Mouse (Mus musculus) ES-E14 (cell line): ENCODE measurements around the gene Ankrd1. TPM values are rescaled to one million over a fixed set of nuclear protein-coding genes. Genes with fewer than 3 reads are reported as not detected.

ENCODE experiments used
- DNase-seq: peaks from one replicate; pipeline ENCODE4 v3.0.0-alpha.2; 2013; ENCODE audit warnings: low read depth, low spot score
- H3K27ac ChIP-seq: 2 replicates; pipeline ENCODE4 v1.5.1; 2012; ENCODE audit warnings: low read depth, mild to moderate bottlenecking, low read length, moderate library complexity, mixed read lengths; ENCODE audit not compliant: poor library complexity, insufficient read depth, severe bottlenecking
- H3K36me3 ChIP-seq: 2 replicates; pipeline ENCODE4 v1.6.1; 2012; ENCODE audit warnings: mild to moderate bottlenecking, low read length, moderate library complexity, mixed read lengths; ENCODE audit not compliant: control insufficient read depth, poor library complexity, insufficient read depth, severe bottlenecking
- H3K4me1 ChIP-seq, 2 experiments: fragments of 150-350 bp in 1 of 2; sonication (generic) in 1 of 2; 2 replicates each; pipeline ENCODE4 v1.6.1; 2012; ENCODE audit warnings: low read length in 2 of 2, mild to moderate bottlenecking in 1 of 2, mixed read lengths in 1 of 2; ENCODE audit not compliant: control insufficient read depth in 2 of 2, insufficient read depth in 2 of 2, poor library complexity in 1 of 2
- H3K4me3 ChIP-seq, 2 experiments: fragments of 150-350 bp in 1 of 2; sonication (generic) in 1 of 2; 2 replicates each; pipeline ENCODE4 v1.5.1; 2012; ENCODE audit warnings: low read length in 2 of 2, low read depth in 1 of 2, mild to moderate bottlenecking in 1 of 2, mixed read lengths in 1 of 2; ENCODE audit not compliant: insufficient read depth in 1 of 2, poor library complexity in 1 of 2, severe bottlenecking in 1 of 2
- H3K9ac ChIP-seq: 2 replicates; pipeline ENCODE4 v1.6.1; 2012; ENCODE audit warnings: low read depth, mild to moderate bottlenecking, low read length, mixed read lengths; ENCODE audit not compliant: poor library complexity, insufficient read depth, severe bottlenecking
- H3K9me3 ChIP-seq: fragments of 150-350 bp; sonication (generic); 2 replicates; pipeline ENCODE4 v1.6.1; 2012; ENCODE audit warnings: low read depth, mild to moderate bottlenecking, low read length; ENCODE audit not compliant: control insufficient read depth, insufficient read depth
- CHD2 ChIP-seq: IDR thresholded peaks from 2 replicates; pipeline ENCODE4 v1.6.1; 2014; ENCODE audit warnings: mild to moderate bottlenecking, low read depth, low read length, inconsistent platforms
- HCFC1 ChIP-seq: IDR thresholded peaks from 2 replicates; pipeline ENCODE4 v1.6.1; 2012; ENCODE audit warnings: low read length, inconsistent platforms, borderline replicate concordance; ENCODE audit not compliant: insufficient read depth
- MAFK ChIP-seq: IDR thresholded peaks from 2 replicates; pipeline ENCODE4 v1.6.1; 2014; ENCODE audit warnings: mild to moderate bottlenecking, low read depth, low read length, inconsistent platforms; ENCODE audit not compliant: insufficient read depth
- ZC3H11A ChIP-seq: IDR thresholded peaks from 2 replicates; pipeline ENCODE4 v1.6.1; 2012; ENCODE audit warnings: low read depth, mild to moderate bottlenecking, inconsistent platforms, low read length, borderline replicate concordance
- ZNF384 ChIP-seq: IDR thresholded peaks from 2 replicates; pipeline ENCODE4 v1.6.1; 2012; ENCODE audit warnings: low read depth, low read length, inconsistent platforms
- in situ Hi-C, 2 experiments: fragments of 600-800 bp; cut with MboI; formaldehyde crosslinking; loops; one replicate each; pipeline ENCODE4 v1.15.1; 2025; ENCODE audit warnings: low sequenced_read_pairs in 2 of 2, inconsistent platforms in 1 of 2; ENCODE audit not compliant: unreplicated experiment in 2 of 2
- total RNA-seq: library from RNA; depleted of rRNA; stranded (reverse); fragments of 300-350 nt; gene quantifications from 2 replicates; pipeline ENCODE4 v1.2.3, GENCODE M21; 2012; rRNA removed

The Ankrd1 gene
- total RNA-seq, 1 experiment: 5.9 TPM

- Histone ChIP-seq H3K9me3 (no peaks in the 10 kb centered on the region), H3K4me1 (no peaks in the 10 kb centered on the region), H3K27ac (no peak overlapping the region), H3K4me3 (no peak overlapping the region), H3K36me3 (peaks cover 25% of the 10 kb centered on the region), H3K9ac (no peak overlapping the region)
- DNase-seq: no peak
- TF ChIP-seq HCFC1: no peak
- no peak for TF ChIP-seq MAFK
- no peak for TF ChIP-seq ZNF384
- peak; percentile 36; the same call in 1 of the 2 replicates for TF ChIP-seq ZC3H11A
- in situ Hi-C loops: loop anchor here in 1 of 2 experiments (25.0 kb wide), 1 partner anchor 1103 kb away; no protein-coding TSS in a partner anchor
Measured at GRCm38 (mm10) chr19:36090781-36091180, 29.1 kb downstream of the Ankrd1 start.

GRCm38 (mm10) chr19:36083262-36084225 lies 36.4 kb downstream of the Ankrd1 start, which contains the start of gene Rpp30:
Gene Rpp30, plus strand, starts transcription at chr19:36083716.
- peak within 1 kb of the TSS; percentile 95 for H3K9ac ChIP-seq
- peak within 1 kb of the TSS; percentile 92 to 95 for H3K4me3 ChIP-seq
- TF ChIP-seq HCFC1 (peak; percentile 97), ZC3H11A (no peak), CHD2 (no peak), MAFK (no peak), ZNF384 (no peak)
- peak; percentile 70 for DNase-seq
- H3K9me3 ChIP-seq: no peaks in the 10 kb centered on the region
- in situ Hi-C loops: loop anchor here in 1 of 2 experiments (25.0 kb wide), 1 partner anchor 1096 kb away; no protein-coding TSS in a partner anchor
- no peak within 1 kb of the TSS for H3K27ac ChIP-seq
- H3K36me3 ChIP-seq: peaks cover 5% of the 10 kb centered on the region
- no peaks in the 10 kb centered on the region for H3K4me1 ChIP-seq

- TF ChIP-seq CHD2 (no peak), ZC3H11A (peak; percentile 62; the same call in 1 of the 2 replicates)
- Histone ChIP-seq H3K9me3 (no peaks in the 10 kb centered on the region), H3K9ac (no peak overlapping the region; the same call in 1 of the 2 replicates), H3K27ac (no peak overlapping the region), H3K36me3 (peaks cover 2% of the 10 kb centered on the region; the same call in 1 of the 2 replicates), H3K4me3 (peak overlapping the region in 1 of 2 experiments; percentile 95; a peak in 1 of 4 replicates), H3K4me1 (no peaks in the 10 kb centered on the region)
- DNase-seq: peak; percentile 48
- in situ Hi-C loops: loop anchor here in 1 of 2 experiments (25.0 kb wide), 1 partner anchor 1095 kb away; no protein-coding TSS in a partner anchor
Measured at GRCm38 (mm10) chr19:36082606-36083261, 37.2 kb downstream of the Ankrd1 start.

- no peak for DNase-seq
- H3K9ac ChIP-seq: no peak overlapping the region
- in situ Hi-C loops: no loop called here
- no peaks in the 10 kb centered on the region for H3K9me3 ChIP-seq
- H3K36me3 ChIP-seq: no peaks in the 10 kb centered on the region
- H3K4me3 ChIP-seq: no peak overlapping the region
- no peaks in the 10 kb centered on the region for H3K4me1 ChIP-seq
- no peak; the same call in 1 of the 2 replicates for TF ChIP-seq ZC3H11A
- TF ChIP-seq HCFC1: no peak
- TF ChIP-seq ZNF384: no peak
- no peak for TF ChIP-seq MAFK
- no peak for TF ChIP-seq CHD2
- no peak overlapping the region for H3K27ac ChIP-seq
Measured at GRCm38 (mm10) chr19:36062801-36063529, 56.9 kb downstream of the Ankrd1 start.

Other genes with a start within 250 kb of the Ankrd1 start
- gene Htr7, start 62.6 kb downstream of the Ankrd1 start, total RNA-seq: 0.09 and 0.11 TPM in 2 replicates
- 22.6 and 32.6 TPM in 2 replicates for gene Rpp30, start 36.4 kb downstream of the Ankrd1 start, total RNA-seq
- gene Pcgf5, start 228.2 kb upstream of the Ankrd1 start, total RNA-seq: 16.0 and 21.5 TPM in 2 replicates